Mouse (Mus musculus) brain, adult 2 months (tissue): ENCODE results near the gene Rpa1.

ENCODE experiments used
- DNase-seq: peaks from one replicate; pipeline ENCODE4 v3.0.0; 2011; ENCODE audit warnings: low read depth, low spot score

Gene Rpa1

DNA sequence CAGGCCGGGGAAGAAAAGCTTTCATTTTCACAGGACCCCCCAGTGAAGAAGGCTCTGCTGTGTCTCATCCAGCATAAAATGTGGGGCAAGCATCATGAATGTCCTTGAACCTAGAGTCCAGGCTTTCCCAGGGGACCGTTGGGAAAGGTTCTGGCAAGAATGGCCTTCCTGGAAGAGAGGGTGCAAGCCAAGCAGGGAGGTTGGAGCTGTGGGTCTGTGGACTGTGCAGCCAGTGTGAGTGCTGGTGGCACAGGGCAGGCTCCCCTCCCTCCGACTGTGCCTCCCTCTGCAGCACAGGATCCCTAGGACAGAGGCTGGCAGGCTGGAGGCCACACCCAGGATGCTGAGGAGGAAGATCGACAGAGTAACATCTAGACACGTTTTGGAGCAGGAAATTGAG lies 85.3 kb downstream of the Rpa1 start:
- no peak for DNase-seq

DNA sequence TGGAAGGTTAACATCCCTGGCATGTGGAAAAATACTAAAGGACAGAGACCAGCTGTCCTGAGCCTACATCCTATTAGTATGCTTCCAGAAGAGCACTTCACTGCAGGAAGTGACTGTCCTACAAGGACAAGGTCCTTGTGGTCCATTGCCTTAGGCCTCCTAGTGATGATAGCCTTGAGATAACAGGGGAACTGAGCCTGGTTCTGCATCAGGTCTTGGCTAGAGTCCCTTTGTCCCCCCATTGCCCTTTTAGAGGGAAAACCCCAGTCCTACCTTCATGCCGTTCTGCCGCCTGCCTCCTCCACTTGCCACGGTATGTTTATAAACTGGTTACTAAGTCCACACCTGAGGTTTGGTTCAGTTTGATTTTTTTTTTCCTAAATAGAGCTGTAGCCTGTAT lies 85.9 kb downstream of the Rpa1 start:
- DNase-seq: no peak

DNA sequence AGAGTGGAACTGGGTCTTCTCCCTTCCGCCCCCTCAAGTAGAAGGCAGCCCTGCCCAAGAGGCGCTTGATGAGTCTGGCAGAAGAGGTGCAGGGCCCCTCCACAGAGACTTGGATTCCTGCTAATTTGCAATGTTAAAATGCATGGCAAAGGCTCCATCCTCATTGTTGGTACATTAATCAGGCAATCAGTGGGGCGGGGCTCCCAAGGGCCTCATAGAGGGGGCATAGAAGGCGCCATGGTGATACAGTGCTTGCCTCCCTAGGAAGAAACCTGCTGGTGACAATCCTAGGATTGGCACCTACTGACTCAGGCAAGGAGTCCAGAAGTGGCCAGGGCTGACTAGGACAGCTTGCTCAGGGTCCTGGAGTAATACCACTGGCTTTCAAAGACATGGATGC lies 86.4 kb downstream of the Rpa1 start:
- DNase-seq: no peak

DNA sequence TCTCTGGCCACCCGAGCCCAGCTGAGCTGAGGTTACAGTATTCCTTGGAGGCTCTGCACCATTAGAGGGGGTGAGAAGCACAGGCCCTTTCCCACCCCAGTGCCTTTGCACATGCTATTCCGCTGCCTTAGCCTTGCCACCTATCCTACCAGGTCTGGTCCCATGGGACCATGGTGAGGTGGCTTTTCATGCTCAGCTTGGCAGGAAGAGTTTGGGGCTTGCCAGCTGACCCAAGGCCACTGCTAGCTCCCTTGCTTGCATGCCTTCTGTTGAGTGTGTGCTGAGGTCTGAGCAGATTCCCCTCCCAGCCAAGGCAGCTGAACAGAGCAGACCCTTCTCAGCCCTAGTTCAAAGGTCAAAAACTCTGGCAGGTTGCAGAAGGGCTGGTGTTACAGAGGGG lies 87.1 kb downstream of the Rpa1 start:
- DNase-seq: no peak

DNA sequence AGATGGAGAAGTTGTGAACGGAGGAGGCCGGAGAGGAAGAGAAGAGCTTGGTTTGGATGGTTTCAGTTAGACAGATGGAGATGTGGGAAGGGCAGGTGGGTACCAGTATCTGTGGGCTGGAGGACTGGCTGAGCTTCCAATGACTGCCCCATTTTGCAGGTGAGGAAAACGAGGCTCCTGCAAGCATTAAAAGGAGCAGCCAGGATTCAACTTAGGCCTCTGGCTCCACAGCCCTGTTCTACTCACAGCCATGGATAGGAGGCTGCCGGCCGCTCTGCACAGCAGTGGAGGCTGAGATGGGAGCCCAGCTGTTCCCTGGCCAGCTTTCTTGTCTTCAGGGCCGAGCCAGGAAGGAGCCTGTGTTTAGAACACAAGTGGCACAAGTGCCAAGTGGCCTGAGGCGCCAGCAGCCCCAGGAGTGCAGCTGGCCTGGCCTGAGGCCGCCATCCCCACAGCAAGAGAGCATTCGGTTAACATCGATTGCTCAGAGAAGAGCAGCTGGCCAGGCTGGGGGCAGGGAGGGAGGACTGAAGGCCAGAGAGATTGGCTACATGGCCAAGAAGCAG lies 88.0 kb downstream of the Rpa1 start:
- DNase-seq: peak; percentile 84

DNA sequence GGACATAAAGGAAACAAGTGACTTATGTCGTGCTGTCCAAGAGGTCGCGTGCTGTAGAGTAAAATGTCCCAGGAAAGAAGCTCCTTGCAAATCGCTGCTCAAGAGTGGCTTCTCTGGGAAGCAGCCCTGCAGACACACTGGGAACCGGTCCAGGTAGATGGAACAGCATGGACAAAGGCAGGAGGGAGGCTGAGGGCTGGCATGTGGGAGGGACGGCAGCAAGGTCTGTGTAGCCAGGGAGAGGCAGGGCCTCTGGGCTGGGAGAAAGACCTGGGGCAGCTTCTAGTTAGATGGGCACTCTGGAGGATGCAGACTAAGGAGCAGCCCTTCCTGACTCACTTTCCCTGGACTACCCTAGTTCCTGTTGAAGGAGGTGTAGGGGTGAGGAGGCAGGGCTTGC lies 88.7 kb downstream of the Rpa1 start:
- peak; percentile 95 for DNase-seq

DNA sequence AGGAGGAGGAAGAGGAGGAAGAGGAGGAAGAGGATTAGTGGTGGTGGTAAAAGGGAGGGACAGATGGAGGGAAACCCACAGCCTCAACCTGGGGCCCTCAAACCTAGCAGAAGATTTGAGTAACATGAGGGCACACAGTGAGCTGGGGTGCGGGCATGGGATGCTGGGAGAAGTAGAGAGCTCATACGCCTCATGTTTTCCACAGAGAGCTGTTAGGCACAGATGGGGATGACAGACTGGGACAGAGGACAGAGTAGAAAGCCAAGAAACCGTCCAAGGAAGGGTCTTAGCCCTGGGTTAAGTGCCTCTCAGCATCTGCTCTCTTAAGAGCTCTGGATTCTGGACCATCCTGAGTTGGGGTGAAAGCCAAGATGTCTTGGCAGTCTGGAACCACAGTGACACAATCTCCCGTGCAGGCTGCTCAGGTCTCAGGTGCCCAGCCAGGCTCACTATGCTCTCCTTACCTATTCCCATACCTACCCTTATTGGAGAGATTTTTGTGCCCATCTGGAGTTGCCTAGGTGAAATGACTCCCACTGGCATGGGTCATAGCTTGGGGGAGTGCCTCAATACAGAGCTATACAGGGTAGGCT lies 91.0 kb downstream of the Rpa1 start:
- peak; percentile 76 for DNase-seq

DNA sequence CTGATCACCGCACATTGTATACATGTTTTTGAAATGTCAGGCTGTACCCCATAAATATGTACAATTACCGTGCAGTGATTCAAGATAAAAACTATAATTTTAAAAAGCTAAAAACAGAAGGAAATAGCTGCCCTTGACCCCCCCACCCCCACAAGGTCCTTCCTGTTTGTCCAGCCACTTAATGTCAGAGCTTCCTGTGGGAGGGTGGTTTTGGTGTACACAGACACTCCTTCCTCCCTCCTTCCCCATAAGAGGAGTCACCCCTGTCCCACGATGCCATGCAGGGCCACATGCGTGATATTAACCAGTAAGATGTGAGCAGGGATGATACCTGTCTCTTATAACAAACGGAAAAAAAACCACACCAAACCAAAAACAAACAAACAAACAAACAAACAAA lies 92.8 kb downstream of the Rpa1 start:
- no peak for DNase-seq

DNA sequence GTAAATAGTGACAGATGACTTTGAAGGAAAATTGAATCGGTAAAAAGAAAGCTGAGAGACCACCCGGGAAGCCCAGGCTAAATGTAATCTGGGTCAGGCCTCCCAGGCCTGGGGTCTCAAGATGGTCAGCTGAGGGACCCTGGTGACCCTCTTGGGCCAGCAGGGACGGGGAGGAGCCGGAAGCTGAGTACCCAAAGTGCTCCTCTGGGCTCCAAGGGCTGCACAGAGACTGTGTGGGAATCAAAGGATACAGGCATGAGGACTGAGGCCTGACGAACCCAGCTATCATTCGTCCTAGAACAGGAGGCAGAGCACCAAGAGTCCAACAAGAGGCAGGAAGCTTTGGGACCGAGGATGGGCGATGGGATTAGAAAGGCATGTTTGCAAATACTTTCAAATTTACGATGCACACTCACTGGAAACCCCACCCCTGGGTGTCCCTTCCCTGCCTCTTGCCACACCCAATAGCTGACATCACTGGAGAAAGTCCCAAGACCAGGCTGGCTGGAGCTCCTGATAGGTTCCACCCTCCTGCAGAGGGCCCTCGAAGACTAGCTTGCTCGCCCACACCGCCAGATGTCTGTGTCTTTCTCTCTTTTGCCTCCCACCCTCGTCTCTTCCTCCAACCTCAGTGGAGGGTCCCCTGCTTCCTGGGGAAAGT lies 93.7 kb downstream of the Rpa1 start:
- peak; percentile 80 for DNase-seq

DNA sequence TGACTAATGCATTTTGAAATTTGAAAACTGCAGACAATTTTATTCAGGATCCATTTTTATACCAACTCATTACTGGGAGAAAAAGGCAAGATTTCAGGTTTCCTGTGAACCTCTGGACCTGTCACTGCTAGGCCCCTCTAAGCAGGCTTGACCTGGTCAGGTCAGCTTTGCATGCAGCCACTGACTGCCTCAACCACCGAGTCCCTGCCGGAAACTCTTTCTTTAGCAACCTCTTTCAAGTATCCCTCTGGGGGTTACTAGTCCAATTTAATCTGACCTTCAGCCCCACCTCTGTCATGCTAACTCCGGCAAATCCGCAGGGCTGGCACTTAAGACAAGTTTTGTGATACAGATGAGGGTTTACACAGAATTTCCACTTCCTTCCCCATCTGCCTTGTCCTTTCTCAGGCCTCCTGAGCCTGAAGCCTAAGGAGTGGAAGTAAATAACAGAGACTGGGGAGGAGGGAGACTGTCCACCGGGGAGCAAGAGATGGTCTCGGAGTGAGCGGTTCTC lies 96.5 kb downstream of the Rpa1 start:
- no peak for DNase-seq

DNA sequence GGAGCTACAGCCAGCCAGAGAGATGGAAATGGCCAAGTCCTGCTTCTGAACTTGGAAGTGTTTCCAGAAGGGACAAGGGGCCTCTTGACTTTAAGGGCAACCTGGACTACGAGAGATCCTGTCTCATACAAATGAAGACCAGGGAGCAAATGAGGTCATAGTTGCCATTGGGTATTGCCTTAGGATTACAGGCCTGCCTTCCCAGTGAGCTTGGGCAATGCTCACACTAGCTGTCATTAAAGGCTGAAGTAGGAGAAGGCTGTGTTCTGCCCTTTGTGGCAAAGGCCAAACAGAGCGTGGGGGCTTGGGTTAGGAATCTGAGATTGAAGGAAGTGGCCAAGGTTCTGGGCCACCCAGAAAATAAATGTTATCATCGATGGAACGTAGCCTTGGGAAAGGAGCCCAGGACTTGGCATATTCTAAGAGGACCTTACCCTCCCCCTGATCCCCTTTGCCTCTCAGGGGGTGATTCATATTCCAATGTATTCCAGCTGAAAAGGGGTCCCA lies 97.1 kb downstream of the Rpa1 start:
- DNase-seq: no peak

DNA sequence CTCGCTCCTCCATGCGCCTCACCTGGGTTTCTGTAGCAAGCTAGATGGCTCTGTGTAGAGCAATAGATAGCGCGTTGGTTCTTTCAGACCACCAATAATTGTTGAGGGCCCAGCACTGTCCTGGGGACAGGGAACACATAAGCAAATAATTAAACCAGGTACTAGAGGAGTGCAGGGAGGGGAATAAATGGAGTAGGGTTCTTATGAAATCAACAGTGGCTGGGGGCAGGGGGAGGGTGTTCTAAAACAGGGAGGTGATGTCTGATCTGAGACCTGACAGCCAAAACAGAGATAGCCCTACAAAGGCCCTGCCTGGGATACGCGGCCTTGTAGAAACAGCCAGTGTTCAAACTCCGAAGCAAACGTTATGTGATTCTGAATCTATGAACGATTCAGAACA lies 98.5 kb downstream of the Rpa1 start:
- no peak for DNase-seq
